Mouse (Mus musculus) neutrophil, adult 59 days (primary cell): Measurements from ENCODE around the gene Tmprss11g. TPM values are rescaled to one million over a fixed set of nuclear protein-coding genes. Genes with fewer than 3 reads are reported as not detected.

ENCODE experiments used
- total RNA-seq, 2 experiments: library from RNA; stranded (reverse); gene quantifications; 1 replicate in 1 of 2; 2 replicates in 1 of 2; pipeline ENCODE4 v1.2.4; 2023

Gene Tmprss11g
- total RNA-seq = not detected

DNA sequence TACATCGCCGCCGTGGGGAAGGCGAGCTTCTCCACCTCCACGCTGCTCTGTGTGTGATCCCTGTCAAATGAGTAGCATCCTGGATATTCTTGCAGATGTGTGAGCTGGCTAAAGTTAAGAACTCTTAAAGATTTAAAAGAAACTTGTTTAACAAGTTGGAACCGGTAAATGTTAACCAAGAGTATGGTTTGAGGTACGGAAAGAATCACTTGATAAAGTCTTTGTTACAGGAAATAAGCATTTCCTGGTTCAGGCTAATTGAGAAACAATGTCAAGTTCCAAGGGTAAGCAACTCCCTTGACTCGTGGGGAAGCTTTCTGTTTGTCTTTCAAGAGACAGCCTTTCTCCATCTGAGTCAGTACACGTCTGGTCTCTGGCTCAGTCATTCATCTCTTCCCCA lies at the start of gene Tmprss11g:
TSS of gene Tmprss11g (minus strand) at position 101 of the 400 bp plus-strand sequence.

DNA sequence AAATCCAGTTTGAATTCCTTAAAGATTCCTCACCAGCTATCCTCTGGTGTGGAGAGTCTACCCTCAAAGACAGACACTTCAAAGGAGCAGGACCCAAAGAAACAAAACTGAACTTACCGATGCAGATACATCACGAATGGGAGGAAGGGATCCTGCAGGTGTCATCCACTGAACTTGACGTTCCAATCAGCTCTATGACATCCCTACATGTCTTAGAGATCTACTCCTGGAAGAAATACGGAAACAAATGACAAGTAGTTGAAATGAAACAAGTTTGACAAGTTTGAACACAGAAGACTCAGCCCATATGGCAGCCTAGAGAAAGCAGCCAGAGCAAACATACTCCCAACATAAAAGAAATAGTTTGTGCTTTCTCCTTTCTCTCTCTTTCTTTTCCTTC lies 49.5 kb downstream of the Tmprss11g start, which contains the start of gene Tmprss11a:
TSS of gene Tmprss11a (minus strand) at position 101 of the 400 bp plus-strand sequence.

Other genes starting within 250 kb of the Tmprss11g start
- not detected for gene Tmprss11c, start 229.3 kb downstream of the Tmprss11g start, total RNA-seq
- gene Tmprss11d, start 145.2 kb downstream of the Tmprss11g start, total RNA-seq = not detected
- not detected for gene Tmprss11a, start 49.6 kb downstream of the Tmprss11g start, total RNA-seq
- not detected for gene Tmprss11f, start 113.8 kb upstream of the Tmprss11g start, total RNA-seq
- gene Tmprss11b, start 157.8 kb upstream of the Tmprss11g start, total RNA-seq = not detected
- not detected for gene Tmprss11e, start 227.2 kb upstream of the Tmprss11g start, total RNA-seq